Mouse (Mus musculus) midbrain, embryonic 16.5 days (tissue): ENCODE data around the gene Ddx3x. TPM values are rescaled to one million over a fixed set of nuclear protein-coding genes. Genes with fewer than 3 reads are reported as not detected.

Experiments used
- ATAC-seq: fragments of 200-750 bp; cut with Nextera tagmentation; 2 replicates; pipeline ENCODE4 v1.8.0; 2017; ENCODE audit warnings: moderate TSS enrichment
- H3K27ac ChIP-seq: fragments of 300-500 bp; sonication (generic); 2 replicates; pipeline ENCODE4 v1.5.1; 2014; ENCODE audit warnings: mild to moderate bottlenecking, low read length, mixed read lengths
- H3K27me3 ChIP-seq: fragments of 300-500 bp; sonication (generic); 2 replicates; pipeline ENCODE4 v1.6.1; 2014; ENCODE audit warnings: low read depth, low read length, mixed read lengths; ENCODE audit not compliant: control insufficient read depth, insufficient read depth
- H3K36me3 ChIP-seq: fragments of 300-500 bp; sonication (generic); 2 replicates; pipeline ENCODE4 v1.6.1; 2014; ENCODE audit warnings: mild to moderate bottlenecking, low read length, moderate library complexity, mixed read lengths; ENCODE audit not compliant: control insufficient read depth, insufficient read depth
- H3K4me1 ChIP-seq: fragments of 300-500 bp; sonication (generic); 2 replicates; pipeline ENCODE4 v1.6.1; 2014; ENCODE audit warnings: mild to moderate bottlenecking, low read length, mixed read lengths; ENCODE audit not compliant: control insufficient read depth, insufficient read depth
- H3K4me2 ChIP-seq: fragments of 300-500 bp; sonication (generic); 2 replicates; pipeline ENCODE4 v1.6.1; 2014; ENCODE audit warnings: mild to moderate bottlenecking, low read length, mixed read lengths
- H3K4me3 ChIP-seq: fragments of 300-500 bp; sonication (generic); 2 replicates; pipeline ENCODE4 v1.5.1; 2014; ENCODE audit warnings: low read depth, mild to moderate bottlenecking, low read length, moderate library complexity, mixed read lengths
- H3K9ac ChIP-seq: fragments of 300-500 bp; sonication (generic); 2 replicates; pipeline ENCODE4 v1.6.1; 2014; ENCODE audit warnings: low read depth, low read length, mixed read lengths
- H3K9me3 ChIP-seq: fragments of 300-500 bp; sonication (generic); replicated peaks from 2 replicates; pipeline ENCODE4 v1.6.1; 2014; ENCODE audit warnings: mild to moderate bottlenecking, low read length, mixed read lengths; ENCODE audit not compliant: control insufficient read depth, poor library complexity, severe bottlenecking
- WGBS: fragments of 180-500 bp; shearing (Covaris S2); extraction: QIAGEN DNeasy Blood & Tissue Kit; methylation state at CpG from one replicate; pipeline ENCODE4 v1.1.7; 2014; 5-methylcytosine and 5-hydroxymethylcytosine counted together
- polyA plus RNA-seq: library from polyadenylated mRNA; unstranded; fragments of >200 nt; fragmentation: Nextera tagmentation; extraction: Ambion mirVana; gene quantifications from 2 replicates; pipeline ENCODE4 v1.2.1, GENCODE M21; 2015

The Ddx3x gene
- polyA plus RNA-seq, 1 experiment from 2014 or later, result 97.9 TPM

DNA sequence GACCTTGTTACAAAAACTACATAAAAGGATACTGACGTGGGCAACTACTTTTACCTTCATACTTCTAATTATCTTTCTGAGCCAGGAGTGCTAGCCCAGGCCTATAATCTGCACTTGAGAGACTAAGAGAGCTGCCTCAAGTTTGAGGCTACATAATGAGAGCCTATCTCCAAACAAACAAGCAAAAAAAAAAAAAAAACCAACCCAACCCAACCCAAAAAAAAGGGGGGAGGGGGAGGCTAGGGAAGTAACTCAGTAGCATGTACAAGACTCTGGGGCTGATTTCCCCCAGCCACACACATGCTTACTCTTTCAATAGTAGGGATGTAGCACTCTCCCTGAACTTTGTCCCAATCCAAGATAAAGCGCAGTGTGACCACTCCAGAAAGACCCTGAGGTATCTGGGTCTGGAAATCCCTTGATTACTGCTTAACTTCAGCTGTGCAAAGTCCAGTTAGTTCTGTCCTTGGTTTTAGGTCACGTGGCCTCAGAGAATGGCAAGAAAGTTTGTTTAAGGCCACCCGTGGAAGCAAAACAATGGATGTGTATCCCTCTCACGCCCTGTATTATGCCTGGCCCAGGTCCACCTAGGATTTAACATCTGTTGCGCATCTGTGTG, 5.1 kb upstream of the Ddx3x start:
- WGBS, result 71% methylated on average over 6 of the region's 6 CpGs
- Histone ChIP-seq H3K27ac (no peak overlapping the region), H3K4me3 (no peak overlapping the region), H3K27me3 (no peaks in the 10 kb centered on the region; the same call in 1 of the 2 replicates), H3K9ac (no peak overlapping the region), H3K4me2 (no peak overlapping the region), H3K9me3 (no peaks in the 10 kb centered on the region), H3K36me3 (no peaks in the 10 kb centered on the region), H3K4me1 (peaks cover 8% of the 10 kb centered on the region; the same call in 1 of the 2 replicates)
- no peak for ATAC-seq

DNA sequence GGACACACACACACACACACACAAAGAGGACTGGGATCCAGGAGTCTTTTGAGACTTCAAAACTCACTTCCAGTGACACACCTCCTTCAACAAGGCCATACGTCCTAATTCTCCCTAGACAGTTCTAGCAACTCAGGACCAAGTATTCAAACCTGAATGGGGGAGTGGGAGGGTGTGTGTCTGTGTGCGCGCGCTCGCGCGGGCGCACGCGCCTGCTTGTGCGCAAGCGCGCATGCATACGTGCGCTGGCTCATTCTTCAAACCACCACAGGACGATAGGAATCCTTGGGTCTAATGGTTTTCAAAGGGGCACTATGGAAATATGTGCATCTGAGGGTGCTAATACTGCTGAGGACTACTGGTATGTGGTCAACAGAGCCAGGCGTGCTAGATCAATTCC, 1.8 kb upstream of the Ddx3x start:
- Histone ChIP-seq H3K27me3 (no peaks in the 10 kb centered on the region), H3K4me2 (no peak overlapping the region), H3K36me3 (no peaks in the 10 kb centered on the region), H3K9me3 (no peaks in the 10 kb centered on the region), H3K4me1 (peaks cover 15% of the 10 kb centered on the region), H3K4me3 (no peak overlapping the region), H3K27ac (peak overlapping the region; percentile 31), H3K9ac (no peak overlapping the region)
- WGBS, result 70% methylated on average over 17 of the region's 17 CpGs
- no peak for ATAC-seq

GRCm38 (mm10) chrX:13280037-13280408, 747 bp upstream of the Ddx3x start:
- no peaks in the 10 kb centered on the region for H3K36me3 ChIP-seq
- no peak; the same call in 1 of the 2 replicates for ATAC-seq
- 2% methylated on average over 14 of the region's 14 CpGs for WGBS

DNA sequence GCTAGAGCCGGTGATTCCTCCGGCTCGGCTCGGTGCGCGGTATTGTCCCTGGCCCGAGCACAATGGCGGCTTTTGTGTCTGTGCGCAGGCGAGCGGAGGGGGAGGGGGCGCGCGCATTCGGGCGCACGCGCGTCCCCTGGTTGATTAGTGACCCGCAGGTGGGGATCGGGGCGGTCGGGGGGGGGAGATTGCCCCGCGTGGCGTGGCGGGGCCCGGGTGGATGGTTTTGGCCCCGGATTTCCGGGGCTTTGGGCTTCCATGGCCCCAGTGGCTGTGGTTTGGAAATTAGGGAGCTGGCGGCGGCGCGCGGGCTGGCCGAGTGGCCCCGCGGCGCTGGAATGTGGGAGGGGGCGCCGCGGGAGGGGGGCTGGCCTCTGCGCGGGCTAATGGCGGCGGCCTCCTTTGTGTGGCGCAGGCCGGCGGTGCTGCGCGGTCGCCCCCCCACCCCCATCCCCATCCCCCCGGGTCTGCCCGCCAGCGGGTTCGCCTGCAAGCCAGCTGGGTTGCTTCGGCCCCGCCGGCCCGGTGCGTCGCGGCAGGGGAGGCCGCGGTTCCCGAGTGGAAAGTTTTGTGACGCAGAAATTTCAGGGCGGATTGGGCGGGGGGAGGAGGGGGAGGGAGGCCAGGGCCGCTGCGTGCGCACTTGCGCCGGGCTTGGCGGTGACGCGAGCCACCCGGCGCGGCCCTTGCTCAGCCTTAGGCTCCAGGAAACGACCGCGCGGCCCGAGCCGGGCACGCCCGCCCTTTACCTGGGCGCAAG, 739 bp downstream of the Ddx3x start:
- ATAC-seq, result peak; percentile 79
- H3K9ac ChIP-seq, result peak overlapping the region; percentile 96
- no peaks in the 10 kb centered on the region for H3K9me3 ChIP-seq
- H3K27me3 ChIP-seq, result no peaks in the 10 kb centered on the region
- peak overlapping the region; percentile 78 for H3K4me2 ChIP-seq
- WGBS, result under 1% methylated on average over 41 of the region's 89 CpGs
- H3K4me3 ChIP-seq, result peak overlapping the region; percentile 79
- peak overlapping the region; percentile 99 for H3K27ac ChIP-seq
- H3K4me1 ChIP-seq, result peaks cover 29% of the 10 kb centered on the region
- H3K36me3 ChIP-seq, result no peaks in the 10 kb centered on the region

More at GRCm38 (mm10) chrX:13280037-13280408, 747 bp upstream of the Ddx3x start:
- H3K9me3 ChIP-seq, result no peaks in the 10 kb centered on the region
- peak overlapping the region; percentile 78 for H3K4me2 ChIP-seq
- peak overlapping the region; percentile 79 for H3K4me3 ChIP-seq
- H3K9ac ChIP-seq, result peak overlapping the region; percentile 96
- H3K27me3 ChIP-seq, result no peaks in the 10 kb centered on the region
- H3K4me1 ChIP-seq, result peaks cover 22% of the 10 kb centered on the region
- peak overlapping the region; percentile 99 for H3K27ac ChIP-seq

DNA sequence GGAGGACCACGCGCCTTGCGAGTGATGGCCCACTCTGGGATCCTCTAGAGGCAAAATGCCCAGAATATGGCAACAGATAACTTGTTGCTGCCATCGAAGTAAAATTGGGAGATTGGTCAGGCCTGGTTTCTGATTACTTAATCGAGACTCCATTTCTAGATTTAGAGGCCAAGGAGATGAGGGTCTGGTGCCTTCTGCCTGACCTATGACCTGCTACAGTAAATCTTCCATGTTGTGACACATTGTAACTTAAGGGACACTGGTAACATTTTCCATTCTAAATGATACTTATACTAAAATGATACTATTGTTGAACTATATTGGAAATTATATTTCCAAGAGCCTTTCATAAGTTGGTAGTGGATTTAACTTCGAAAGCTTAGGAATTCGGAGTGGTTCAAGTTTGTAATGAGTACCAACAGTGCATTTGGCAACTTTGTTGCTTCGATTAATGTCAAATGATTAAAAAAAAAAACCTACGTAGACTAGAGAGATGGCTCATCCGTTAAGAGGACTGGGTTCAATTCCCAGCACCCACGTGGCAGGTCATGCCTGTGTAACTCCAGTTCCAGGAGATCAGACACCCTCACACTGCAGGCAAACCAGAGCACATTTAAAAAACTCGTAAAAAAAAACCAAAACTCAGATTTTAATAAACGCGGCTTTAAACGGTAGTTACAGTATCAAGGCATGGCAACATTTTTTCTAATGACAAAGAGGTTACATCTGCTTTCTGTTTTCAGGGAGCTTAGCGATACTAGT, 1.5 kb downstream of the Ddx3x start:
- Histone ChIP-seq H3K9ac (peak overlapping the region; percentile 96), H3K4me1 (peaks cover 29% of the 10 kb centered on the region), H3K27me3 (no peaks in the 10 kb centered on the region), H3K4me2 (peak overlapping the region; percentile 78), H3K27ac (peak overlapping the region; percentile 99), H3K4me3 (peak overlapping the region; percentile 79), H3K36me3 (0 out of 2 replicates have a peak, but pooled peaks cover 2% of the 10 kb centered on the region), H3K9me3 (no peaks in the 10 kb centered on the region)
- ATAC-seq, result no peak
- 8% methylated on average over 16 of the region's 16 CpGs for WGBS

GRCm38 (mm10) chrX:13285772-13286171, 5.0 kb downstream of the Ddx3x start:
- no peak overlapping the region for H3K9ac ChIP-seq
- WGBS, result 75% methylated on average over 4 of the region's 4 CpGs
- peaks cover 16% of the 10 kb centered on the region for H3K36me3 ChIP-seq

GRCm38 (mm10) chrX:13294505-13295228, 13.9 kb downstream of the Ddx3x start:
- Histone ChIP-seq H3K4me3 (no peak overlapping the region), H3K27me3 (no peaks in the 10 kb centered on the region), H3K9ac (no peak overlapping the region), H3K4me2 (no peak overlapping the region), H3K9me3 (no peaks in the 10 kb centered on the region), H3K36me3 (peaks cover 7% of the 10 kb centered on the region; the same call in 1 of the 2 replicates), H3K27ac (no peak overlapping the region), H3K4me1 (no peaks in the 10 kb centered on the region)
- 43% methylated on average over 6 of the region's 6 CpGs for WGBS
- ATAC-seq, result peak; percentile 54; the same call in 1 of the 2 replicates

More at GRCm38 (mm10) chrX:13285772-13286171, 5.0 kb downstream of the Ddx3x start:
- H3K27ac ChIP-seq, result no peak overlapping the region
- H3K4me1 ChIP-seq, result peaks cover 20% of the 10 kb centered on the region
- H3K4me3 ChIP-seq, result no peak overlapping the region
- H3K9me3 ChIP-seq, result no peaks in the 10 kb centered on the region
- H3K27me3 ChIP-seq, result no peaks in the 10 kb centered on the region
- H3K4me2 ChIP-seq, result no peak overlapping the region
- ATAC-seq, result no peak

DNA sequence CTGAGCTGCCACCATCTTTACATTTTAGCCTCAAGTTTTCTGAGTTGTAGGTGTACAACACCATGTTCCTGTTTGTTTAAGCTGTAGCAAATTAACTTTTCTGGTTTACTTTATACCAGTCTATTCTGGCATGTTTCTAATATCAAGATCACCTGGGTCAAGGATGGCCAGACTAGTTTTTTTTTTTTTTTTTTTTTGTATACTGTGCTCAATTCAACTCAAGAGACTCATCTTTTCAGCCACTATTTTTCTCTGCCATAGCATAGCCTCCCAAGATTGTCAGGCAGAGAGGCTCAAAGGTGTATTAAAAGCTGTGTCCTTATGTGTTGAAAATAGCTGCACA, 14.4 kb downstream of the Ddx3x start:
- Histone ChIP-seq H3K4me3 (no peak overlapping the region), H3K4me2 (no peak overlapping the region), H3K9me3 (no peaks in the 10 kb centered on the region), H3K9ac (no peak overlapping the region), H3K36me3 (peaks cover 7% of the 10 kb centered on the region; the same call in 1 of the 2 replicates), H3K27ac (no peak overlapping the region), H3K4me1 (no peaks in the 10 kb centered on the region), H3K27me3 (no peaks in the 10 kb centered on the region)
- no peak for ATAC-seq
